Mouse (Mus musculus) forebrain, embryonic 11.5 days (tissue): Measurements from ENCODE around the gene Dync1i1. TPM values are rescaled to one million over a fixed set of nuclear protein-coding genes. Genes with fewer than 3 reads are reported as not detected.

Source experiments
- ATAC-seq: fragments of 200-750 bp; cut with Nextera tagmentation; replicated peaks from 2 replicates; pipeline ENCODE4 v1.8.0; 2017; ENCODE audit warnings: moderate TSS enrichment; ENCODE audit not compliant: low FRiP score
- DNase-seq: peaks from one replicate; pipeline ENCODE4 v3.0.0-alpha.2; 2017; ENCODE audit warnings: low spot score
- H3K27ac ChIP-seq: fragments of 300-500 bp; sonication (generic); 2 replicates; pipeline ENCODE4 v1.5.1; 2014; ENCODE audit warnings: low read depth, low read length
- H3K27me3 ChIP-seq: fragments of 300-500 bp; sonication (generic); 2 replicates; pipeline ENCODE4 v1.6.1; 2014; ENCODE audit warnings: mild to moderate bottlenecking, low read length, mixed read lengths; ENCODE audit not compliant: control insufficient read depth, insufficient read depth
- H3K36me3 ChIP-seq: fragments of 300-500 bp; sonication (generic); 2 replicates; pipeline ENCODE4 v1.6.1; 2014; ENCODE audit warnings: mild to moderate bottlenecking, low read length, moderate library complexity, mixed read lengths; ENCODE audit not compliant: control insufficient read depth, insufficient read depth
- H3K4me1 ChIP-seq: fragments of 300-500 bp; sonication (generic); replicated peaks from 2 replicates; pipeline ENCODE4 v1.6.1; 2014; ENCODE audit warnings: low read length, mixed read lengths; ENCODE audit not compliant: control insufficient read depth, insufficient read depth
- H3K4me2 ChIP-seq: fragments of 300-500 bp; sonication (generic); 2 replicates; pipeline ENCODE4 v1.6.1; 2014; ENCODE audit warnings: low read depth, mild to moderate bottlenecking, low read length, moderate library complexity, mixed read lengths; ENCODE audit not compliant: severe bottlenecking
- H3K4me3 ChIP-seq: fragments of 300-500 bp; sonication (generic); 2 replicates; pipeline ENCODE4 v1.5.1; 2014; ENCODE audit warnings: low read depth, low read length
- H3K9ac ChIP-seq: fragments of 300-500 bp; sonication (generic); 2 replicates; pipeline ENCODE4 v1.6.1; 2014; ENCODE audit warnings: low read length
- H3K9me3 ChIP-seq: fragments of 300-500 bp; sonication (generic); 2 replicates; pipeline ENCODE4 v1.6.1; 2016; ENCODE audit warnings: low read length, mixed read lengths; ENCODE audit not compliant: control insufficient read depth
- WGBS: fragments of 180-500 bp; shearing (Covaris S2); extraction: QIAGEN DNeasy Blood & Tissue Kit; methylation state at CpG from one replicate; pipeline ENCODE4 v1.1.7; 2014; 5-methylcytosine and 5-hydroxymethylcytosine counted together
- polyA plus RNA-seq: library from polyadenylated mRNA; unstranded; fragments of >200 nt; fragmentation: Nextera tagmentation; extraction: Ambion mirVana; gene quantifications from 2 replicates; pipeline ENCODE4 v1.2.1, GENCODE M21; 2014

Dync1i1 gene
- polyA plus RNA-seq, 1 experiment from 2014 or later: 1.6 TPM

GRCm38 (mm10) chr6:5935587-5936353 is 210.3 kb downstream of the Dync1i1 start:
- Histone ChIP-seq H3K4me3 (no peak overlapping the region), H3K36me3 (no peaks in the 10 kb centered on the region), H3K4me2 (no peak overlapping the region), H3K9ac (no peak overlapping the region), H3K27me3 (no peaks in the 10 kb centered on the region), H3K9me3 (no peaks in the 10 kb centered on the region), H3K27ac (no peak overlapping the region), H3K4me1 (no peaks in the 10 kb centered on the region)
- DNase-seq (no peak), ATAC-seq (no peak)
- 83% methylated on average over 8 of the region's 8 CpGs for WGBS

- no peak overlapping the region for H3K4me3 ChIP-seq
- ATAC-seq: peak; percentile 53; the same call in 1 of the 2 replicates
- no peak overlapping the region for H3K9ac ChIP-seq
- DNase-seq: no peak
- 72% methylated on average over 9 of the region's 9 CpGs for WGBS
- H3K36me3 ChIP-seq: no peaks in the 10 kb centered on the region
- no peak overlapping the region for H3K4me2 ChIP-seq
- no peak overlapping the region for H3K27ac ChIP-seq
- no peaks in the 10 kb centered on the region for H3K9me3 ChIP-seq
- no peaks in the 10 kb centered on the region for H3K4me1 ChIP-seq
- no peaks in the 10 kb centered on the region for H3K27me3 ChIP-seq
These were observed 224.5 kb downstream of the Dync1i1 start for GRCm38 (mm10) chr6:5949812-5950392.

GRCm38 (mm10) chr6:5956316-5956913 is 231.0 kb downstream of the Dync1i1 start:
- Histone ChIP-seq H3K27ac (no peak overlapping the region), H3K9me3 (no peaks in the 10 kb centered on the region), H3K4me2 (no peak overlapping the region), H3K9ac (no peak overlapping the region), H3K27me3 (no peaks in the 10 kb centered on the region), H3K4me3 (no peak overlapping the region), H3K4me1 (no peaks in the 10 kb centered on the region), H3K36me3 (no peaks in the 10 kb centered on the region)
- DNase-seq (no peak), ATAC-seq (no peak)
- 75% methylated on average over 10 of the region's 10 CpGs for WGBS

- no peak overlapping the region for H3K9ac ChIP-seq
These were observed 235.3 kb downstream of the Dync1i1 start for GRCm38 (mm10) chr6:5960728-5961127.

GRCm38 (mm10) chr6:5961960-5962359 is 236.5 kb downstream of the Dync1i1 start:
- H3K4me3 ChIP-seq: no peak overlapping the region
- no peak overlapping the region for H3K27ac ChIP-seq
- DNase-seq: no peak
- no peak overlapping the region for H3K9ac ChIP-seq
- 91% methylated on average over 3 of the region's 3 CpGs for WGBS
- ATAC-seq: no peak
- no peaks in the 10 kb centered on the region for H3K36me3 ChIP-seq
- no peak overlapping the region for H3K4me2 ChIP-seq
- no peaks in the 10 kb centered on the region for H3K4me1 ChIP-seq
- H3K27me3 ChIP-seq: no peaks in the 10 kb centered on the region
- H3K9me3 ChIP-seq: no peaks in the 10 kb centered on the region

More at GRCm38 (mm10) chr6:5960728-5961127, 235.3 kb downstream of the Dync1i1 start:
- Histone ChIP-seq H3K27me3 (no peaks in the 10 kb centered on the region), H3K4me1 (no peaks in the 10 kb centered on the region), H3K27ac (no peak overlapping the region), H3K4me3 (no peak overlapping the region), H3K36me3 (no peaks in the 10 kb centered on the region), H3K9me3 (no peaks in the 10 kb centered on the region), H3K4me2 (no peak overlapping the region)
- ATAC-seq (no peak), DNase-seq (no peak)
- WGBS: 78% methylated on average over 4 of the region's 4 CpGs

- Histone ChIP-seq H3K27me3 (no peaks in the 10 kb centered on the region), H3K4me2 (no peak overlapping the region), H3K9me3 (no peaks in the 10 kb centered on the region), H3K36me3 (no peaks in the 10 kb centered on the region), H3K27ac (no peak overlapping the region), H3K9ac (no peak overlapping the region), H3K4me1 (no peaks in the 10 kb centered on the region), H3K4me3 (no peak overlapping the region)
- ATAC-seq (no peak), DNase-seq (no peak)
- WGBS: 95% methylated on average over 7 of the region's 7 CpGs
These were observed 240.9 kb downstream of the Dync1i1 start for GRCm38 (mm10) chr6:5966376-5966775.

- H3K4me1 ChIP-seq: no peaks in the 10 kb centered on the region
- no peak for ATAC-seq
- H3K9me3 ChIP-seq: no peaks in the 10 kb centered on the region
- H3K27ac ChIP-seq: no peak overlapping the region
- H3K4me2 ChIP-seq: no peak overlapping the region
- H3K27me3 ChIP-seq: no peaks in the 10 kb centered on the region
- 86% methylated on average over 8 of the region's 8 CpGs for WGBS
- H3K36me3 ChIP-seq: no peaks in the 10 kb centered on the region
- DNase-seq: no peak
- H3K4me3 ChIP-seq: no peak overlapping the region
- no peak overlapping the region for H3K9ac ChIP-seq
These were observed 241.5 kb downstream of the Dync1i1 start for GRCm38 (mm10) chr6:5966806-5967445.

- ATAC-seq: no peak
- 81% methylated on average over 4 of the region's 4 CpGs for WGBS
- Histone ChIP-seq H3K9me3 (no peaks in the 10 kb centered on the region), H3K27me3 (no peaks in the 10 kb centered on the region), H3K36me3 (no peaks in the 10 kb centered on the region), H3K4me3 (no peak overlapping the region), H3K4me2 (no peak overlapping the region), H3K9ac (no peak overlapping the region), H3K27ac (no peak overlapping the region), H3K4me1 (no peaks in the 10 kb centered on the region)
- no peak for DNase-seq
These were observed 242.1 kb downstream of the Dync1i1 start for GRCm38 (mm10) chr6:5967545-5967944.
